Mouse (Mus musculus) G1E (cell line): ENCODE measurements around the gene Rgl1.

Experiments used
- CTCF ChIP-seq: IDR thresholded peaks from 2 replicates; pipeline ENCODE4 v1.5.1; 2012; ENCODE audit warnings: low read depth, low read length, inconsistent platforms, mixed read lengths
- GATA1 ChIP-seq: IDR thresholded peaks from 2 replicates; pipeline ENCODE4 v1.6.1; 2012; ENCODE audit warnings: borderline replicate concordance, low read length, inconsistent platforms, mixed read lengths
- GATA2 ChIP-seq: IDR thresholded peaks from 2 replicates; pipeline ENCODE4 v1.6.1; 2012; ENCODE audit warnings: low read depth, low read length, inconsistent platforms, borderline replicate concordance
- POLR2AphosphoS5 ChIP-seq: IDR thresholded peaks from 2 replicates; pipeline ENCODE4 v1.6.1; 2012; ENCODE audit warnings: low read depth, low read length, inconsistent platforms; ENCODE audit not compliant: insufficient replicate concordance

GRCm38 (mm10) chr1:152718200-152718599, 48.0 kb downstream of the Rgl1 start:
- TF ChIP-seq GATA1 (no peak), CTCF (no peak), POLR2AphosphoS5 (no peak), GATA2 (no peak)
